Mouse (Mus musculus) MEL (cell line): ENCODE measurements around the gene Gas2. TPM values are rescaled to one million over a fixed set of nuclear protein-coding genes. Genes with fewer than 3 reads are reported as not detected.

Experiments used
- DNase-seq: peaks from one replicate; pipeline ENCODE4 v3.0.0; 2011; ENCODE audit warnings: low read depth, low spot score
- H3K27ac ChIP-seq: 2 replicates; pipeline ENCODE4 v1.5.1; 2012; ENCODE audit warnings: low read depth, mild to moderate bottlenecking, control low read depth, low read length, moderate library complexity; ENCODE audit not compliant: control insufficient read depth
- H3K27me3 ChIP-seq, 2 experiments: fragments of 150-350 bp in 1 of 2; sonication (generic) in 1 of 2; 2 replicates each; pipeline ENCODE4 v1.6.1; 2012; ENCODE audit warnings: low read length in 2 of 2, mild to moderate bottlenecking in 2 of 2, improper control_type of control experiment in 1 of 2, moderate library complexity in 1 of 2; ENCODE audit not compliant: insufficient read depth in 2 of 2, control insufficient read depth in 1 of 2
- H3K36me3 ChIP-seq, 2 experiments: 2 replicates each; pipeline ENCODE4 v1.6.1; 2012 to 2014; ENCODE audit warnings: low read length in 2 of 2, improper control_type of control experiment in 1 of 2, inconsistent platforms in 1 of 2, mild to moderate bottlenecking in 1 of 2; ENCODE audit not compliant: insufficient read depth in 2 of 2, control insufficient read depth in 1 of 2
- H3K4me1 ChIP-seq, 2 experiments: fragments of 150-350 bp in 1 of 2; sonication (generic) in 1 of 2; 2 replicates each; pipeline ENCODE4 v1.6.1; 2012; ENCODE audit warnings: low read length in 2 of 2, improper control_type of control experiment in 1 of 2, mild to moderate bottlenecking in 1 of 2; ENCODE audit not compliant: insufficient read depth in 2 of 2, control insufficient read depth in 1 of 2
- H3K4me3 ChIP-seq, 2 experiments: fragments of 150-350 bp in 1 of 2; sonication (generic) in 1 of 2; 2 replicates each; pipeline ENCODE4 v1.5.1; 2012; ENCODE audit warnings: low read depth in 2 of 2, low read length in 2 of 2, mild to moderate bottlenecking in 2 of 2, moderate library complexity in 2 of 2, control low read depth in 1 of 2, improper control_type of control experiment in 1 of 2; ENCODE audit not compliant: control insufficient read depth in 1 of 2, insufficient read depth in 1 of 2
- H3K79me2 ChIP-seq: 2 replicates; pipeline ENCODE4 v1.6.1; 2012; ENCODE audit warnings: mild to moderate bottlenecking, low read length, moderate library complexity; ENCODE audit not compliant: control insufficient read depth, poor library complexity, insufficient read depth
- H3K9ac ChIP-seq: 2 replicates; pipeline ENCODE4 v1.6.1; 2012; ENCODE audit warnings: low read depth, mild to moderate bottlenecking, control low read depth, low read length, moderate library complexity; ENCODE audit not compliant: control insufficient read depth, poor library complexity, severe bottlenecking
- H3K9me3 ChIP-seq: fragments of 150-350 bp; sonication (generic); replicated peaks from 2 replicates; pipeline ENCODE4 v1.6.1; 2012; ENCODE audit warnings: mild to moderate bottlenecking, low read length, improper control_type of control experiment, moderate library complexity; ENCODE audit not compliant: insufficient read depth
- CHD2 ChIP-seq: IDR thresholded peaks from 2 replicates; pipeline ENCODE4 v1.6.1; 2011; ENCODE audit warnings: low read length, improper control_type of control experiment
- E2F4 ChIP-seq: IDR thresholded peaks from 2 replicates; pipeline ENCODE4 v1.6.1; 2011; ENCODE audit warnings: low read depth, low read length, improper control_type of control experiment, borderline replicate concordance
- ELF1 ChIP-seq: IDR thresholded peaks from 2 replicates; pipeline ENCODE4 v1.6.1; 2014; ENCODE audit warnings: low read depth, mild to moderate bottlenecking, inconsistent platforms, low read length, improper control_type of control experiment, moderate library complexity
- GABPA ChIP-seq: IDR thresholded peaks from 2 replicates; pipeline ENCODE4 v1.6.1; 2012; ENCODE audit warnings: low read depth, mild to moderate bottlenecking, inconsistent platforms, low read length, improper control_type of control experiment, moderate library complexity
- HCFC1 ChIP-seq: IDR thresholded peaks from 2 replicates; pipeline ENCODE4 v1.6.1; 2012; ENCODE audit warnings: low read depth, mild to moderate bottlenecking, inconsistent platforms, low read length, improper control_type of control experiment, moderate library complexity
- JUND ChIP-seq: IDR thresholded peaks from 2 replicates; pipeline ENCODE4 v1.6.1; 2011; ENCODE audit warnings: low read depth, mild to moderate bottlenecking, improper control_type of control experiment, low read length
- KAT2A ChIP-seq: conservative IDR thresholded peaks from 2 replicates; pipeline ENCODE4 v1.6.1; 2012; ENCODE audit warnings: low read depth, low read length, improper control_type of control experiment, inconsistent platforms
- MAFK ChIP-seq: IDR thresholded peaks from 2 replicates; pipeline ENCODE4 v1.6.1; 2011; ENCODE audit warnings: low read depth, mild to moderate bottlenecking, low read length, improper control_type of control experiment, borderline replicate concordance
- MAX ChIP-seq: IDR thresholded peaks from 2 replicates; pipeline ENCODE4 v1.6.1; 2011; ENCODE audit warnings: low read length, improper control_type of control experiment
- MAZ ChIP-seq: IDR thresholded peaks from 2 replicates; pipeline ENCODE4 v1.6.1; 2012; ENCODE audit warnings: low read depth, mild to moderate bottlenecking, inconsistent platforms, low read length, improper control_type of control experiment
- MEF2A ChIP-seq: IDR thresholded peaks from 2 replicates; pipeline ENCODE4 v1.6.1; 2014; ENCODE audit warnings: low read depth, mild to moderate bottlenecking, inconsistent platforms, low read length, improper control_type of control experiment; ENCODE audit not compliant: poor library complexity, insufficient replicate concordance, severe bottlenecking; ENCODE audit errors: extremely low read depth
- MXI1 ChIP-seq: IDR thresholded peaks from 2 replicates; pipeline ENCODE4 v1.6.1; 2011; ENCODE audit warnings: mild to moderate bottlenecking, low read depth, low read length, improper control_type of control experiment
- MYB ChIP-seq: IDR thresholded peaks from 2 replicates; pipeline ENCODE4 v1.6.1; 2011; ENCODE audit warnings: mild to moderate bottlenecking, low read depth, low read length, improper control_type of control experiment
- MYC ChIP-seq: IDR thresholded peaks from 2 replicates; pipeline ENCODE4 v1.6.1; 2011; ENCODE audit warnings: low read depth, mild to moderate bottlenecking, low read length, improper control_type of control experiment, moderate library complexity
- NELFE ChIP-seq: IDR thresholded peaks from 2 replicates; pipeline ENCODE4 v1.6.1; 2011; ENCODE audit warnings: low read depth, low read length, improper control_type of control experiment
- NRF1 ChIP-seq: IDR thresholded peaks from 2 replicates; pipeline ENCODE4 v1.6.1; 2014; ENCODE audit warnings: low read depth, mild to moderate bottlenecking, inconsistent platforms, low read length, improper control_type of control experiment, moderate library complexity; ENCODE audit not compliant: poor library complexity, insufficient read depth, severe bottlenecking
- POLR2A ChIP-seq, 2 experiments: IDR thresholded peaks; 2 replicates each; pipeline ENCODE4 v1.6.1; 2011 to 2012; ENCODE audit warnings: low read length in 2 of 2, mild to moderate bottlenecking in 2 of 2, control low read depth in 1 of 2, improper control_type of control experiment in 1 of 2, low read depth in 1 of 2, moderate library complexity in 1 of 2; ENCODE audit not compliant: control insufficient read depth in 1 of 2, insufficient read depth in 1 of 2, poor library complexity in 1 of 2
- POLR2AphosphoS2 ChIP-seq: IDR thresholded peaks from 2 replicates; pipeline ENCODE4 v1.6.1; 2011; ENCODE audit warnings: low read length, improper control_type of control experiment
- SIN3A ChIP-seq: IDR thresholded peaks from 2 replicates; pipeline ENCODE4 v1.6.1; 2012; ENCODE audit warnings: low read length, improper control_type of control experiment, inconsistent platforms
- TAL1 ChIP-seq: IDR thresholded peaks from 2 replicates; pipeline ENCODE4 v1.6.1; 2012; ENCODE audit warnings: mild to moderate bottlenecking, inconsistent platforms, low read length, moderate library complexity, mixed read lengths
- TBP ChIP-seq: IDR thresholded peaks from 2 replicates; pipeline ENCODE4 v1.8.0; 2011; ENCODE audit warnings: low read depth, low read length, improper control_type of control experiment
- TCF12 ChIP-seq: IDR thresholded peaks from 2 replicates; pipeline ENCODE4 v1.6.1; 2014; ENCODE audit warnings: low read depth, mild to moderate bottlenecking, inconsistent platforms, low read length, improper control_type of control experiment, moderate library complexity
- UBTF ChIP-seq: IDR thresholded peaks from 2 replicates; pipeline ENCODE4 v1.6.1; 2012; ENCODE audit warnings: low read depth, mild to moderate bottlenecking, inconsistent platforms, low read length, improper control_type of control experiment, moderate library complexity, borderline replicate concordance; ENCODE audit not compliant: insufficient read depth
- USF1 ChIP-seq: IDR thresholded peaks from 2 replicates; pipeline ENCODE4 v1.6.1; 2014; ENCODE audit warnings: low read depth, mild to moderate bottlenecking, inconsistent platforms, low read length, improper control_type of control experiment, moderate library complexity
- ZKSCAN1 ChIP-seq: IDR thresholded peaks from 2 replicates; pipeline ENCODE4 v1.6.1; 2012; ENCODE audit warnings: low read depth, mild to moderate bottlenecking, inconsistent platforms, low read length, improper control_type of control experiment, moderate library complexity
- ZMIZ1 ChIP-seq: IDR thresholded peaks from 2 replicates; pipeline ENCODE4 v1.6.1; 2012; ENCODE audit warnings: low read depth, mild to moderate bottlenecking, inconsistent platforms, low read length, improper control_type of control experiment, moderate library complexity
- ZNF384 ChIP-seq: IDR thresholded peaks from 2 replicates; pipeline ENCODE4 v1.6.1; 2012; ENCODE audit warnings: low read depth, mild to moderate bottlenecking, inconsistent platforms, low read length, improper control_type of control experiment
- polyA plus RNA-seq, 2 experiments: library from polyadenylated mRNA; stranded (reverse) in 1 of 2; unstranded in 1 of 2; fragments of >175 nt in 1 of 2; fragments of >200 nt in 1 of 2; gene quantifications; 2 replicates each; pipeline versions ENCODE4 v1.2.1 to v1.2.4; 2012; ENCODE audit warnings: low replicate concordance in 2 of 2, low read depth in 1 of 2; ENCODE audit not compliant: insufficient read length in 2 of 2, insufficient read depth in 1 of 2, missing spikeins in 1 of 2
- total RNA-seq: library from RNA; depleted of rRNA; stranded (reverse); fragments of 300-350 nt; gene quantifications from 2 replicates; pipeline ENCODE4 v1.2.3, GENCODE M21; 2012

Gas2 gene
- total and polyA plus RNA-seq, 3 experiments: 10.8 to 21.2 TPM; not detected in 1

DNA sequence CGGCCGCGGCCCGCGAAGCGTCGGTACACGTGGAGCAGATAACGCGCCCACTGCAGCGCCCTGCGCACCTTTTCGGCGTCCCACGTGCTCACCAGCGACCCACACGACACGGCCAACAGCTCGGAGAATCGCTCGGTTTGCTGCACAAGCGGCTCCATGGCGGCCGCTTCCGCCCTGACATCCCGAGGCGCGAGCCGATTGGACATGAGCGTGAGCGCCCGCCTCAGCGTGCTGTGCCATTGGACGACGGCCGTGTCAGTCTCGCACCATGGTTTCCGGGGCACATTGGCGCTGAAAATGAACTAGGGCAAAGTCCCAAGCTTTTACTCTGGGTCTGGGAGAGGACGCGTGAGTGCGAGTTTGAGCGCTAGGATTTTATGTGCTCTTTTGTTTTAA is 280 bp downstream of the Gas2 start, which contains the start of gene Fancf:
Gene Fancf, minus strand, starts transcription at position 171 of the 396 bp plus-strand sequence.
- Histone ChIP-seq H3K36me3 (peaks cover 6 to 37% of the 10 kb centered on the region in 2 experiments; a peak in 3 of 4 replicates), H3K27ac (peak within 1 kb of the TSS; percentile 96), H3K9me3 (no peaks in the 10 kb centered on the region), H3K4me1 (peaks cover 5 to 18% of the 10 kb centered on the region in 2 experiments; a peak in 3 of 4 replicates), H3K4me3 (peak within 1 kb of the TSS; percentile 83 to 94), H3K9ac (peak within 1 kb of the TSS; percentile 98), H3K27me3 (no peaks in the 10 kb centered on the region), H3K79me2 (peaks cover 37% of the 10 kb centered on the region)
- no peak for TF ChIP-seq MAZ
- TF ChIP-seq MAX: 0 out of 2 replicates have a peak, but pooled peaks have one; percentile 68
- TF ChIP-seq TBP: peak; percentile 81
- TF ChIP-seq E2F4: no peak
- TF ChIP-seq ZNF384: no peak
- no peak; the same call in 1 of the 2 replicates for TF ChIP-seq MXI1
- TF ChIP-seq JUND: no peak
- TF ChIP-seq SIN3A: peak; percentile 58
- no peak for TF ChIP-seq MYB
- peak; percentile 69 for TF ChIP-seq POLR2AphosphoS2
- TF ChIP-seq POLR2A (IDR thresholded peaks at IDR 0.05; ENCODE audit: control insufficient read depth in 1 of 2, insufficient read depth in 1 of 2, low read depth in 1 of 2, low read length in 2 of 2, poor library complexity in 1 of 2): peak; percentile 66 to 84; a peak in 3 of 4 replicates
- TF ChIP-seq HCFC1: peak; percentile 86
- TF ChIP-seq MEF2A: no peak
- peak; percentile 32; the same call in 1 of the 2 replicates for TF ChIP-seq USF1
- TF ChIP-seq ZKSCAN1: no peak
- TF ChIP-seq CHD2: 0 out of 2 replicates have a peak, but pooled peaks have one; percentile 52
- TF ChIP-seq MYC: peak; percentile 38; the same call in 1 of the 2 replicates
- peak; percentile 75 for TF ChIP-seq NELFE
- no peak; the same call in 1 of the 2 replicates for TF ChIP-seq KAT2A
- no peak for TF ChIP-seq GABPA
- TF ChIP-seq ZMIZ1: peak; percentile 45
- no peak for TF ChIP-seq MAFK
- 0 out of 2 replicates have a peak, but pooled peaks have one; percentile 26 for TF ChIP-seq TCF12
- TF ChIP-seq UBTF: no peak
- no peak for TF ChIP-seq TAL1
- no peak for TF ChIP-seq NRF1
- peak; percentile 86 for TF ChIP-seq ELF1
- DNase-seq: peak; percentile 96
